8 mouse cellular contexts compared by ENCODE assay signal in the genomic region with DNA sequence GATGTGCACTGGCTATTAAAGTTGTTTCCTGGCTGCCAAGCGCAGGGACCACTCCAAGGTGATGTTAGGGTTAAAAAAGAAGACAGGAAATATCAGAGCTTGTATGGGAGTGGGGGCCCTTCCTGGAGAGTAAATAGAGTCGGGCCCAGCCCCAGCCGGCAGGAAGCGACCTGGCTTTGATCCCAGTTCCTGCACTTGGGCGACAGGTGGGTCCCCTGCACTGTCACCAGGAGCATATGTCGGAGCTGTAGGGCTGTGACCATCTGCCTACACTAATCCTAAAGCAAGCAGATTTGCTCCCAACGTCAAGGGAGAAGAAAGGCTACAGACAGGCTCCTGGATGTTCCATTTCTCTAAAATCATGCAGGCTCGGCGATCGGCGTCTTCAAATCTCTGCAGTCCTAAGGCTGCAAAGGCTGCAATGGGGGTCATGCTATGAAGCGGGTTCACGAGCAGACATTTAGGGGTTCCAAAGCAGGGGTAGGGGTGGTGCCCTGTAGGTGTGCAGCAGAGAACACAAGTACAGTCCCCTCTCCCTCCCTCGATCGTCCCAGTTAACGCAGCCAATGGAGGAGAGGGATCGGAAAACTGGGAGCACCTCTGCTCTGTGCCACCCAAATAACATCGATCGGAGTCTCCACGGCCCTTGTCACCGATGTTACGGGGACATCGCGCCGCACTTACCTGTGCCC. TPM values are rescaled to one million over a fixed set of nuclear protein-coding genes. Genes with fewer than 3 reads are reported as not detected.
DNase-seq lines count a peak whose midpoint lies in the region; ATAC-seq and TF ChIP-seq lines count a peak whose summit lies in the region.

No protein-coding gene starts in this region.

- H3K4me2 ChIP-seq in heart, embryonic 11.5 days, result peak overlapping the region; percentile 80
- H3K4me2 ChIP-seq in lung, embryonic 15.5 days, result peak overlapping the region; percentile 77

- H3K4me1 ChIP-seq in heart, embryonic 11.5 days (ENCODE audit: control insufficient read depth, insufficient read depth, low read length), result peaks cover 5% of the 10 kb centered on the region; the same call in 1 of the 2 replicates
- H3K4me1 ChIP-seq in lung, embryonic 15.5 days, result peaks cover 24% of the 10 kb centered on the region
- H3K4me1 ChIP-seq in small intestine, adult 2 months (ENCODE audit: control insufficient read depth, insufficient read depth, insufficient read length, low read length), result no peaks in the 10 kb centered on the region

- 3% methylated on average over 25 of the region's 25 CpGs for WGBS in heart, embryonic 11.5 days (ENCODE audit: insufficient replicate concordance)
- WGBS in lung, embryonic 15.5 days, result under 1% methylated on average over 25 of the region's 25 CpGs
- WGBS in small intestine, adult 2 months, result under 1% methylated on average over 25 of the region's 25 CpGs

- H3K9ac ChIP-seq in heart, embryonic 11.5 days (ENCODE audit: low read depth, low read length), result peak overlapping the region; percentile 76
- peak overlapping the region; percentile 66 for H3K9ac ChIP-seq in lung, embryonic 15.5 days

- ATAC-seq in heart, embryonic 11.5 days (replicated peaks; ENCODE audit: insufficient number of reproducible peaks, low FRiP score, low TSS enrichment), result peak; percentile 32
- ATAC-seq in lung, embryonic 15.5 days (ENCODE audit: borderline replicate concordance, extremely low read depth, low FRiP score, low TSS enrichment), result peak; percentile 58

- no peak for TF ChIP-seq POLR2A in small intestine, adult 2 months (IDR thresholded peaks at IDR 0.05; ENCODE audit: low read depth, low read length)

- no peak overlapping the region for H3K27ac ChIP-seq in heart, embryonic 11.5 days (ENCODE audit: low read depth, low read length)
- H3K27ac ChIP-seq in lung, embryonic 15.5 days, result peak overlapping the region; percentile 70
- peak overlapping the region; percentile 48 for H3K27ac ChIP-seq in small intestine, adult 2 months (ENCODE audit: insufficient read depth, low read depth, low read length)

- peak overlapping the region; percentile 74 for H3K4me3 ChIP-seq in heart, embryonic 11.5 days (ENCODE audit: low read depth, low read length)
- peak overlapping the region; percentile 67 for H3K4me3 ChIP-seq in lung, embryonic 15.5 days
- peak overlapping the region; percentile 88 for H3K4me3 ChIP-seq in small intestine, adult 2 months (ENCODE audit: low read depth, low read length)

- DNase-seq in spleen, postnatal 36 days (ENCODE audit: low spot score in 2 of 2), result peak; percentile 21
- DNase-seq in spleen, postnatal 14 days (ENCODE audit: low spot score in 2 of 2), result no peak
- peak; percentile 92 for DNase-seq in cerebellum, adult 9-10 months
- DNase-seq in kidney, adult 9 months, result peak; percentile 55
- no peak for DNase-seq in urinary bladder, postnatal 4 days (ENCODE audit: low spot score in 2 of 2)

- no peaks in the 10 kb centered on the region for H3K27me3 ChIP-seq in heart, embryonic 11.5 days (ENCODE audit: control insufficient read depth, insufficient read depth, low read length)
- H3K27me3 ChIP-seq in lung, embryonic 15.5 days, result no peaks in the 10 kb centered on the region
- no peaks in the 10 kb centered on the region for H3K27me3 ChIP-seq in small intestine, adult 2 months (ENCODE audit: control insufficient read depth, insufficient read depth, low read length)

- no peak for TF ChIP-seq CTCF in small intestine, adult 2 months (IDR thresholded peaks at IDR 0.05; ENCODE audit: extremely low read depth, insufficient read length, insufficient replicate concordance, low read depth, low read length)

- no peaks in the 10 kb centered on the region for H3K36me3 ChIP-seq in heart, embryonic 11.5 days (ENCODE audit: control insufficient read depth, insufficient read depth, low read length)
- H3K36me3 ChIP-seq in lung, embryonic 15.5 days, result no peaks in the 10 kb centered on the region
- no peaks in the 10 kb centered on the region for H3K36me3 ChIP-seq in small intestine, adult 2 months (ENCODE audit: control insufficient read depth, insufficient read depth, low read length)

- no peaks in the 10 kb centered on the region for H3K9me3 ChIP-seq in heart, embryonic 11.5 days (replicated peaks; ENCODE audit: control insufficient read depth, low read length)
- no peaks in the 10 kb centered on the region for H3K9me3 ChIP-seq in lung, embryonic 15.5 days

RNA-seq across cellular contexts. Expression of a gene that starts 0.5 kb away (rescaled TPM):
- 12.1 and 13.2 TPM in 2 replicates for polyA plus RNA-seq in heart, embryonic 11.5 days (2014; fragmentation: Nextera tagmentation; extraction: Ambion mirVana)
- 21.2 and 25.1 TPM in 2 replicates for polyA plus RNA-seq in lung, embryonic 15.5 days (2015; fragmentation: Nextera tagmentation; extraction: Ambion mirVana)
- 16.0 and 29.7 TPM in 2 replicates for polyA plus RNA-seq in small intestine, adult 2 months (2012; rRNA removed)

RNA-seq across cellular contexts. Expression of a gene that starts 21.3 kb away (rescaled TPM):
- polyA plus RNA-seq in heart, embryonic 11.5 days (2014; fragmentation: Nextera tagmentation; extraction: Ambion mirVana), result 108 and 110 TPM in 2 replicates
- 123 and 129 TPM in 2 replicates for polyA plus RNA-seq in lung, embryonic 15.5 days (2015; fragmentation: Nextera tagmentation; extraction: Ambion mirVana)
- 60.1 and 154 TPM in 2 replicates for polyA plus RNA-seq in small intestine, adult 2 months (2012; rRNA removed)

RNA-seq across cellular contexts. Expression of a gene that starts 32.9 kb away (rescaled TPM):
- polyA plus RNA-seq in heart, embryonic 11.5 days (2014; fragmentation: Nextera tagmentation; extraction: Ambion mirVana), result 0.63 and 0.79 TPM in 2 replicates
- 0.44 and 0.46 TPM in 2 replicates for polyA plus RNA-seq in lung, embryonic 15.5 days (2015; fragmentation: Nextera tagmentation; extraction: Ambion mirVana)
- polyA plus RNA-seq in small intestine, adult 2 months (2012; rRNA removed), result 10.9 and 21.3 TPM in 2 replicates

Comparison
In these comparisons a context has a peak if more than half of its experiments do, and no peak if none do; other contexts are left out.
1. DNase-seq: peak in spleen, postnatal 36 days (2 of 2), cerebellum, adult 9-10 months (single experiment) and kidney, adult 9 months (single experiment); none in spleen, postnatal 14 days (0 of 2) and urinary bladder, postnatal 4 days (0 of 2).
2. Peak in every context shown above with its lines, with median percentiles within 50 percentile points of each other: H3K4me3 ChIP-seq.